Mouse (Mus musculus): Measurements from ENCODE around the gene Tbc1d24.
"Not testable (repeated sequence)": the region's sequence is repeated elsewhere in the genome, so short reads cannot be mapped to it uniquely, and the experiment has no call there.

The Tbc1d24 gene

DNA sequence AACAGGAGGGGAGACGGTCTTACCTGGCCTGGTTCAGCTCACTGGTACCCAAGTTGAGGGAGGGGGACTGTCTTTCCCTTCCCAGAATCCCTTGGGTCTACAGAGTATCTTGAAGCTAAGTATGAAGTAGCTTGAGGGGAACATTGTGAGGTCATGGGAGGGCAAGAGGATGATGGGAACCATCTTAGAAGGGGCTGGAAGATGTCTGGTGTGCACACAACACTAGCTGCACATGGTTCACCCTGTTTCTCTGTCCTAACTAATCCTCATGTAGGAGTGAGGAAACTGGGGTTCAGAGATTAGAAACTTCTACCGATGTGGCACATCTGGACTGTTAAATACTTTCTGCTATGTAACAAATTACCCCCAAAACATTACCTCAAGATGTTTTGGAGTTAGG lies 54.5 kb downstream of the Tbc1d24 start, which contains the start of gene Pdpk1:
Gene Pdpk1 (minus strand): TSS at position 101 of the 400 bp plus-strand sequence.
- in situ Hi-C loops (cut with MboI, MseI), result no loop called here

DNA sequence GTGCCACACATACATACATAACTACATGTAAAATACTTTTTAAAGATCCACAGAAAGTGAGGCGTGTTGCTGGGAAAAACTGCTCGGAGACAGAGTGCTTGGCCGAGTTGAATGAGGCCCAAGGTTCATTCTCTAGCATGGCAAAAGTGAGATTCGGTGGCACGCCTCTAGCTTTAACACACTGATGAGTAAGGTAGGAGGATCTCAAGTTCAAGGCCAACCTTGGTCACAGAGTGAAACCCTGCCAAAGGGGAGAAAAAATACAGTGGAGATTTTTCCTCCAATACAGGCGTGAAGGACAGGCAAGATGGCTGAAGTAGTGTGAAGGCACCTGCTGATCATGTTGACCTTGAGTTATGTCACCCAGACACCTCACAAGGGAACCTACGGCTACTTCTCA lies 55.9 kb downstream of the Tbc1d24 start:
- in situ Hi-C loops (cut with MboI, MseI), result loop anchor here (5.0 kb wide), 1 partner anchor 98 kb away; no protein-coding TSS in a partner anchor

DNA sequence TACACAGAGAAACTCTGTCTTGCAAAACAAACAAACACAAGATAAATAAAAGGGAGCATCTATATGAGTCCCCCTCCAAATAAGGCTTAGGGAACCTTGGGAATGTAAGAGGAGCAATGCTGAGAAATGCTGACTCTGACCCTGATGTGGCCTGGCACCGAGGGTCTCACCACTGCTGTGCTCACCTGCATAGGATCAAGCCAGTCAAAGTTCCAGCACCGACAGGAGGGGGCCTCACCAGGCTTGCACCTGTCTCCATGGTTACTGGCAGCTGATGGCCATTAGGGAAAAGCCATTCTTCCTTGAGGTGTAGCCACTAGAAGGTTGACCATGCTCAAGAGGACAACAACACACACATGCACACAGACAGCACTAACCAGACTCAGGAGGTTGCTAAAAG lies 62.5 kb downstream of the Tbc1d24 start:
- in situ Hi-C loops (cut with MboI, MseI), result no loop called here

DNA sequence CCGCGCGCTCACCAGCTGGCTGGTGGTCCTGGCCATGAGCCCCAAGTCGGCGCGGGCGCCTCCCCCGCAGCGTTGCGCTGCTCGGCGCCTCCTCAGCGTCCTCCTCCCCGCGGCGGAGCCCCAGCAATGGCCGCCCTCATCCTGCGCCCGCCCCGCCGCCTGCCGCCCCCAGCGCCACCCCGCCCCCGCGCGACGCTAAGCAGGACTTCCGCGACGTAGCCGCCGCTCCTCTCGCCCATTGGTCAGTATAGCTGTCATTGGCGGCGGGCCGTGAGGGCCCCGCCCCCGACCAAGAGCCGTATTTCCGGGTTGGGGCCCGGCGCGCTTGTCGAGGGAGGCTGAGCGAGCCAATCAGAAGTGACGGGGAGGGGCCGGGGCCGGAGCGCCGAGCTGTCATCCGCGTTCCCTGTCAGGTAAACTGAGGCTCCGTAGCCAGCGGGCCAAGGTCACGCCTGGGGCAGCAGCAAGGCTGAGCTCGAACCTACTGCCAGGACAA lies 63.9 kb downstream of the Tbc1d24 start:
- in situ Hi-C loops (cut with MboI, MseI), result no loop called here

DNA sequence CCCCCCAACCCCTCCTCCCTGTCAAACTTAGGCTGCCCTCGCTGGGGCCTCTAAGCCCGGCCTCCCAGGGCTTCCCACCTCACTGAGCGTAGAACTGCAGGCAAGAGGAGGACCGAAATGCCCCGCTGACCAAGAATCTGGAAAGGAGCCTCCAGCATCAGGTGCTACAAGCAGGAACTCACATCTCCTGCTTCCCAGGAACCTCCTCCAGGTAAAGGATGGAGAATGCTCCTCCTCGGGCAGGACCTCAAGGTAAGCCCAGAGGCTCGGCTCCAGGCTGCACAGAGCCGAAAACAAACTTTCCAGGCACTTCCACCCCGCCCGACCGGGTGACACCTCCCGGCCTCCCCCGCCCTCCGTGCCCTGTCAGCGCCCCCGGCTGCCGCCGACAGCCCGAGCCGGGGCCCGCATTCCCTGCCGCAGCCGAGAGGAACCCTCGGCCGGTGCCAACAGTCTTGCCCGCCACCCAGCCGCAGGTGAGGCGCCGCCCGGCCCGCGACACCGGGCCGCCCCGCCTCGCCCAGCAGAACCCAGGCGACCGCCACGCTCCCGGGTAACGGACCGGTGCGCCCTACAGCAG lies 64.4 kb downstream of the Tbc1d24 start:
- in situ Hi-C loops (cut with MboI, MseI), result no loop called here

DNA sequence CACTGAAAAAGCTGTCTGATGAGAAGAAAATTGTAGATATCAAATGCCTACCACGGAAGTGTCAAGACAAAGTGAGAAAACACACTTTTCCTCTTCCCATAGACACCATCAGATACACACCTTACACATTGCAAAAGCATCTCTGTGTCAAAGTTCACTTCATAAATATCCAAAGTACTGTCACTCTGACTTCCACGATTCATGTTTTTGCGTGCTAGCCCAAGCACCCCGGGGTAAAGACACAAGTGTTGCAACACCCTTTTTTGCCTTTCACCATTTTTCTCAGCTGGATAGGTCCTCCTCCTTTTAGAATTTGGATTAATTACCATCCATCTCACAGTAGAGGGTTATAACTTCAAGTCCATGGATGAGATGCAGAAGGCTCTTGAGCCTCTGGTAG lies 65.4 kb downstream of the Tbc1d24 start:
- in situ Hi-C loops (cut with MboI, MseI), result no loop called here

DNA sequence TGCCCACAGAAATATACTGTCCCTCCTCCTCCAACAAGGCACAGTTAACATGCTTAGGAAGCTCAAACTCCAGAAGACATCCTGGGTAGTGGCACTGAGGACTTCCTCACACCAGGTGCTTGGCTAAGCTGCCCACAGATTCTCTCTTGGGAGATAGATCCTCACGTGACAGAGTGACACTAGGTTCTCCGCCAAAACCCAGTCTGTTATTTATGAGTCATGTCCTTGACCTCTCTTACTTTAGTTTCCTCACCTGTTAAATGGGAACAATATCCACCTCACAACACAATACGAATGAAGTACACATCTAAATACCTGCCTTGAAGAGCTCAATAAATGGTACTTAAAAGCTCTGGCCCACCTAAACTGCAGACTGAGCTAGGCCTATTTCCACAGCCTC lies 66.1 kb downstream of the Tbc1d24 start:
- in situ Hi-C loops (cut with MboI, MseI), result no loop called here

DNA sequence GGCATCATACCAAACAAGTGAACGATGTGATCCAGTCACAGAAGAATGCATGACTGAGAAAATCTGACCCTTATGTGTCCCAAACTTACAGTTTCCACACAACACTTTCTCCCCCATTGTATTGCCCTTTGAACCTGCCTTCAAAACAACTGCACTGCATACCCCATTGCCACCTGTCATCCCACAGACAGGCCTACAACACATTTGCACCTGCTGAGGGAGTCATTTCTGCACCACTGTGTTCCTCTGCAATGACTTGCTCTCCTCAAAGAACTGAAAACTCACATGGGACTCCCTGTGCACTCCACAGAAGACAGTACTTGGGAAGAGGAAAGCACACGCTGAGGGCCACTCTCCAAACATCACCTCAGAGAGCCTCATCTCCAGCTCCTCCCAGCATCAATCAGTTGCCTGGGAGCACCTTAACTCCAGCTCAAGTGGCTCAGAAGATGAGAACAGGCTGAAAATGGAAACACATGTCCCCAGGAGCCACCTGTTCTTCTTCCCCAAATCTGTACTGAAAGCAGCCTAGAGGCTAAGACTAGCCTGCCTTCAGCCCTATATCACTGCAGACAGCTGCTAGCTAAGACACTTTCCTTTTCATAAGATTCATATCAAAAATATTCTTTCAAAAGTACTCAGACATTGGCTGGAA lies 68.0 kb downstream of the Tbc1d24 start:
- in situ Hi-C loops (cut with MboI, MseI), result no loop called here

DNA sequence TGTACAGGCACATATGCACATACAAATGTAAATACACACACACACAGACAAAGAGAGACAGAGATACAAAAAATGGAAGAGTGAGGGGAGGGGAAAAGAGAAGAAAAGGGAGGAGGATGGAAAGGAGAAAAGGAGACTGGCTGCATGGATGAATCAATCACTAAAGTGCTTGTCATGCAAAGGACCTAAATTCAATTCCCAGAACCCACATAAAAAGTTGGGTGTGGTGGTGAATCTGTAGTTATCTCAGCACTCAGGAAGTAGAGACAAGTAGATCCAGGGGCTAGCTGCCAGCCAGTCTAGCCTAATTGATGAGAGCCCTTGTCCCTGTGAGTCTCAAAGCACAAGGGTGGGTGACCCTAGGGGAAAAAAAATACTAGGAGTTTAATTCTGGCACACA lies 71.3 kb downstream of the Tbc1d24 start:
- in situ Hi-C loops (cut with MboI, MseI), result loop anchor here (5.0 kb wide), 1 partner anchor 52 kb away; no protein-coding TSS in a partner anchor

DNA sequence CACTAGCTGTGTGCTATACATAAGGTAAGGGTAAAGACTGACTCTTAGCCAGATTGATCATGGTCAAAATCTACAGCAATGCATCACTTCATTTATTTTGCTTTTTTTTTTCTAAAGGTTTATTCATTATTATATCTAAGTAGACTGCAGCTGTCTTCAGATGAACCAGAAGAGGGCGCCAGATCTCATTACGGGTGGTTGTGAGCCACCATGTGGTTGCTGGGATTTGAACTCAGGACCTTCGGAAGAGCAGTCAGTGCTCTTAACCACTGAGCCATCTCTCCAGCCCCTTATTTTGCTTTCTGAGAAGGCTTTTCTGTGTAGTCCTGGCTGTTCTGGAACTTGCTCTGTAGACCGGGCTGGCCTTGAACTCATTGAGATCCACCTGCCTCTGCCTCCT lies 72.4 kb downstream of the Tbc1d24 start:
- in situ Hi-C loops (cut with MboI, MseI), result loop anchor here (5.0 kb wide), 1 partner anchor 51 kb away; no protein-coding TSS in a partner anchor

DNA sequence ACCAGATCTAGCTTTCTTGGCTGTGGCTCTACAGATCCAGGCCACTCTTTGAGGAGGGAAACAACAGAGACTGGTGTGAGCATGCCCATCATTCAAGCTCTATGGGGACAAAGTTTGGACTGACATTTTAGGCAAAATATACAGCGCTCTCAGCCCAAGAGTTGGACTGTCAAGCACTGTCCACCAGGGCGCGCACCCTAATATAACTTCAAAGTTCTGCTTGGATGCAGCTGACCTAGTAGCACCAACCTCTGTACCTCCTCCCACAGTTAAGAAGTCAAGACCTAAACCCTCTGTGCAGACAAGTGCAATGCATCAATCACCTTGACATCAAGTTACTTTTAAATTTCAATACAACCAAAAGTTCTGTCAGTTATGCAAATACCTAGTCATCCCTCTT lies 73.8 kb downstream of the Tbc1d24 start:
- in situ Hi-C loops (cut with MboI, MseI), result loop anchor here (5.0 kb wide), 1 partner anchor 49 kb away; no protein-coding TSS in a partner anchor

DNA sequence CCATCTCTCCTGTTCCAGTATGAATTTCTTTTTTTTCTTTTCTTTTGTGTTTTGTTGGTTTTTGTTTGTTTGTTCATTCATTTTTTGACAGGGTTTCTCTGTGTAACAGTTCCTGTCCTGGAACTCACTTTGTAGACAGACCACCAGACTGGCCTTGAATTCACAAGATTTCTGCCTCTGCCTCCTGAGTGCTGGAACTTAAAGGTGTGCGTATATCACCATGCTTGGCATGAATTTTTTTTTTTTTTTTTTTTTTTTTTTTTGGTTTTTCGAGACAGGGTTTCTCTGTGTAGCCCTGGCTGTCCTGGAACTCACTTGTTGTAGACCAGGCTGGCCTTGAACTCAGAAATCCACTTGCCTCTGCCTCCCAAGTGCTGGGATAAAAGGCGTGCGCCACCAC lies 76.1 kb downstream of the Tbc1d24 start:
- in situ Hi-C loops (cut with MboI, MseI), result not testable (repeated sequence)

DNA sequence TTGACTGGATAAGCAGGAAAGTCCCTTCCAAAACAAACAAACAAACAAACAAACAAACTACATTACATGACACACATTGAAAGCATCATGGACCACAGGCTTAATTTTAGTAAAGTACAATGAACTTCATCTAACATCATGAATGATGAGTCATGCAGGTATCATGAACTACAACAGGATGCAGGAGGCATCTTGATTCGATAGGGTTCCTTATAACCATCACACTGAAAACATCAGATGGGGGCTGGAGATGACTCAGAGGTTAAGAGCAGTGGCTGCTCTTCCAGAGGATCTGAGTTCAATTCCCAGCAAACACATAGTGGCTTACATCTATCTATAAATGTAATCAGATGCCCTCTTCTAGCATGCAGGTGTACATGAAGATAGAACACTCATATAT lies 77.8 kb downstream of the Tbc1d24 start:
- in situ Hi-C loops (cut with MboI, MseI), result no loop called here

DNA sequence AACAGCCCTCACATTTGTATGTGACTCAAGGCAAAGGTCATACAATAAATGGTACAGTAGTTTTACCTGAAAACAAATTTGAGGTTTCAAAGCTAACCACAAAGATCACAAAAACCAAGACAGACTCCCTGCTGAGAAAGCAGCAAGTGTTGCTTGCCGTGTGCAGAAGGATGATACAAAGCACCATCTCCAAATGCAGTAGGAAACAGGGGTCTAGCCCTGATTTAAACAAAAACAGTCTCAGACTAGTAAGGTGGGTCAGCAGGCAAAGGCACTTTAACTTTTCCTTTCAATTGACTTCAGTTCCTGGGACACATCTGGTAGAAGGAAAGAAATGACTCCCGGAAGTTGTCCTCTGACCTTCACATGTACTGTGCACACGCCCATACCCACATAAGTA lies 78.6 kb downstream of the Tbc1d24 start:
- in situ Hi-C loops (cut with MboI, MseI), result no loop called here

All from regulatory T cell (primary cell).